Mouse (Mus musculus) spleen, adult 2 months (tissue): ENCODE measurements at regions not wholly inside any gene's neighbourhood (a gene's known extent, or its start where the extent isn't known, plus 50 kb on each side); places are given as distances from the start of the nearest gene placed in this dataset.

Source experiments
- CTCF ChIP-seq: fragments of 200-500 bp; IDR thresholded peaks from 2 replicates; pipeline ENCODE4 v1.5.1; 2011; ENCODE audit warnings: mild to moderate bottlenecking, inconsistent platforms; ENCODE audit not compliant: insufficient read depth, insufficient read length, insufficient replicate concordance; ENCODE audit errors: extremely low read depth
- POLR2A ChIP-seq: fragments of 200-500 bp; IDR thresholded peaks from 2 replicates; pipeline ENCODE4 v1.6.1; 2011; ENCODE audit warnings: low read depth, low read length, inconsistent platforms

GRCm38 (mm10) chr16:77329711-77330530 is 272.0 kb downstream of the Gm11146 start:
- TF ChIP-seq CTCF (no peak), POLR2A (no peak)
